Mouse (Mus musculus): ENCODE measurements around the gene Sfxn5.

Gene Sfxn5

GRCm38 (mm10) chr6:85333000-85333669 lies at the start of gene Sfxn5:
Gene Sfxn5, minus strand, starts transcription at chr6:85333422.
- peak; percentile 86 to 90 for DNase-seq (ENCODE audit: low spot score in 2 of 2)

GRCm38 (mm10) chr6:85382791-85383190 lies 49.6 kb upstream of the Sfxn5 start:
- DNase-seq (ENCODE audit: low spot score in 2 of 2): no peak

GRCm38 (mm10) chr6:85381648-85382020 lies 48.4 kb upstream of the Sfxn5 start:
- DNase-seq (ENCODE audit: low spot score in 2 of 2): no peak

GRCm38 (mm10) chr6:85380901-85381647 lies 47.9 kb upstream of the Sfxn5 start:
- DNase-seq (ENCODE audit: low spot score in 2 of 2): no peak

- peak; percentile 26 to 45 for DNase-seq (ENCODE audit: low spot score in 2 of 2)
Observed at GRCm38 (mm10) chr6:85380201-85380900, 47.1 kb upstream of the Sfxn5 start.

- DNase-seq (ENCODE audit: low spot score in 2 of 2): no peak
Observed at GRCm38 (mm10) chr6:85378629-85379028, 45.4 kb upstream of the Sfxn5 start.

- DNase-seq (ENCODE audit: low spot score in 2 of 2): no peak
Observed at GRCm38 (mm10) chr6:85377876-85378275, 44.7 kb upstream of the Sfxn5 start.

- no peak for DNase-seq (ENCODE audit: low spot score in 2 of 2)
Observed at GRCm38 (mm10) chr6:85377066-85377734, 44.0 kb upstream of the Sfxn5 start.

GRCm38 (mm10) chr6:85374734-85375114 lies 41.5 kb upstream of the Sfxn5 start:
- DNase-seq (ENCODE audit: low spot score in 2 of 2): peak; percentile 97 to 98

- no peak for DNase-seq (ENCODE audit: low spot score in 2 of 2)
Observed at GRCm38 (mm10) chr6:85373951-85374733, 40.9 kb upstream of the Sfxn5 start, which contains the start of gene Rab11fip5. Gene Rab11fip5, minus strand, starts transcription at chr6:85374634.

- no peak for DNase-seq (ENCODE audit: low spot score in 2 of 2)
Observed at GRCm38 (mm10) chr6:85373066-85373860, 40.0 kb upstream of the Sfxn5 start.

- DNase-seq (ENCODE audit: low spot score in 2 of 2): no peak
Observed at GRCm38 (mm10) chr6:85372496-85372895, 39.3 kb upstream of the Sfxn5 start.

GRCm38 (mm10) chr6:85371859-85372405 lies 38.7 kb upstream of the Sfxn5 start:
- DNase-seq (ENCODE audit: low spot score in 2 of 2): no peak

GRCm38 (mm10) chr6:85370666-85371430 lies 37.6 kb upstream of the Sfxn5 start:
- no peak for DNase-seq (ENCODE audit: low spot score in 2 of 2)

- DNase-seq (ENCODE audit: low spot score in 2 of 2): no peak
Observed at GRCm38 (mm10) chr6:85370041-85370440, 36.8 kb upstream of the Sfxn5 start.

- no peak for DNase-seq (ENCODE audit: low spot score in 2 of 2)
Observed at GRCm38 (mm10) chr6:85369181-85369860, 36.1 kb upstream of the Sfxn5 start.

GRCm38 (mm10) chr6:85368722-85369121 lies 35.5 kb upstream of the Sfxn5 start:
- no peak for DNase-seq (ENCODE audit: low spot score in 2 of 2)

GRCm38 (mm10) chr6:85368166-85368565 lies 34.9 kb upstream of the Sfxn5 start:
- no peak for DNase-seq (ENCODE audit: low spot score in 2 of 2)

- DNase-seq (ENCODE audit: low spot score in 2 of 2): no peak
Observed at GRCm38 (mm10) chr6:85366387-85366786, 33.2 kb upstream of the Sfxn5 start.
